In genomic region chr8:84076849-84077248, GRCm38 (mm10) we compare ENCODE assay signal across 20 mouse cellular contexts. TPM values are rescaled to one million over a fixed set of nuclear protein-coding genes. Genes with fewer than 3 reads are reported as not detected.
DNase-seq lines count a peak whose midpoint lies in the region; ATAC-seq and TF ChIP-seq lines count a peak whose summit lies in the region.
"Had no signal": no experiment of that assay in that cellular context is flagged by ENCODE, and none has a peak within 500 bp of the region (broad histone marks: within the 10 kb centered on the region; RNA-seq: fewer than 3 reads in every experiment).

No protein-coding gene starts in this region.

- H3K9ac ChIP-seq in kidney, embryonic 16.5 days (replicated peaks; ENCODE audit: low read length): no peak overlapping the region
- no peak overlapping the region for H3K9ac ChIP-seq in embryonic facial prominence, embryonic 14.5 days (ENCODE audit: low read depth, low read length)
- H3K9ac ChIP-seq: forebrain, embryonic 13.5 days; hindbrain, embryonic 14.5 days; intestine, embryonic 15.5 days had no signal

- intact Hi-C loops in gastrocnemius, adult 2 months (cut with DNase I): no loop called here

- no peak for TF ChIP-seq POLR2A in kidney, adult 2 months (IDR thresholded peaks at IDR 0.05; ENCODE audit: low read depth, low read length)

- H3K27me3 ChIP-seq in kidney, embryonic 16.5 days (ENCODE audit: insufficient read depth, low read length): no peaks in the 10 kb centered on the region
- H3K27me3 ChIP-seq in kidney, adult 2 months (replicated peaks; ENCODE audit: control insufficient read depth, insufficient read depth, low read length): no peaks in the 10 kb centered on the region
- H3K27me3 ChIP-seq in embryonic facial prominence, embryonic 14.5 days (replicated peaks; ENCODE audit: control insufficient read depth, insufficient read depth, low read length): no peaks in the 10 kb centered on the region
- H3K27me3 ChIP-seq: forebrain, embryonic 13.5 days; intestine, embryonic 15.5 days had no signal

- H3K9me3 ChIP-seq in kidney, embryonic 16.5 days (ENCODE audit: low read length): no peaks in the 10 kb centered on the region
- H3K9me3 ChIP-seq in embryonic facial prominence, embryonic 14.5 days (ENCODE audit: control insufficient read depth, low read length): no peaks in the 10 kb centered on the region
- H3K9me3 ChIP-seq: forebrain, embryonic 13.5 days; heart, embryonic 10.5 days; intestine, embryonic 15.5 days had no signal

- peak; percentile 54 for DNase-seq in gastrocnemius, adult 2 months
- no peak for DNase-seq in gastrocnemius, postnatal 4 days (ENCODE audit: low spot score in 2 of 2)
- DNase-seq in kidney, adult 2 months: no peak
- no peak for DNase-seq in embryonic facial prominence, embryonic 14.5 days (ENCODE audit: low spot score)
- no peak for DNase-seq in layer of hippocampus, postnatal 14 days (ENCODE audit: low spot score in 2 of 2)
- DNase-seq: adrenal gland, adult 2 months; adrenal gland, postnatal 25 days; cerebellum, postnatal 10 days; gastrocnemius, postnatal 10 days; heart, postnatal 4 days had no signal

- H3K4me1 ChIP-seq in kidney, embryonic 16.5 days (ENCODE audit: insufficient read depth, low read length): peaks cover 17% of the 10 kb centered on the region
- H3K4me1 ChIP-seq in kidney, adult 2 months (ENCODE audit: control insufficient read depth, insufficient read depth, low read length): peaks cover 3% of the 10 kb centered on the region; the same call in 1 of the 2 replicates
- no peaks in the 10 kb centered on the region for H3K4me1 ChIP-seq in embryonic facial prominence, embryonic 14.5 days (ENCODE audit: control insufficient read depth, insufficient read depth, low read length)

- TF ChIP-seq CTCF in gastrocnemius, adult 2 months (IDR thresholded peaks at IDR 0.05): no peak
- no peak for TF ChIP-seq CTCF in kidney, adult 2 months (conservative IDR thresholded peaks at IDR 0.05; ENCODE audit: insufficient read depth, insufficient read length, low read depth, low read length)

- no peak overlapping the region for H3K4me3 ChIP-seq in gastrocnemius, adult 2 months
- H3K4me3 ChIP-seq in kidney, embryonic 16.5 days (ENCODE audit: low read length): no peak overlapping the region
- no peak overlapping the region for H3K4me3 ChIP-seq in kidney, adult 2 months (ENCODE audit: insufficient read depth, low read depth, low read length)
- no peak overlapping the region for H3K4me3 ChIP-seq in embryonic facial prominence, embryonic 14.5 days (ENCODE audit: low read depth, low read length)
- H3K4me3 ChIP-seq: forebrain, embryonic 13.5 days; heart, embryonic 10.5 days; intestine, embryonic 15.5 days had no signal

- H3K27ac ChIP-seq in gastrocnemius, adult 2 months: peak overlapping the region; percentile 68
- H3K27ac ChIP-seq in kidney, embryonic 16.5 days (ENCODE audit: low read length): no peak overlapping the region
- H3K27ac ChIP-seq in kidney, adult 2 months (ENCODE audit: insufficient read depth, low read depth, low read length): no peak overlapping the region
- H3K27ac ChIP-seq in embryonic facial prominence, embryonic 14.5 days (replicated peaks; ENCODE audit: low read depth, low read length): no peak overlapping the region
- H3K27ac ChIP-seq: forebrain, embryonic 13.5 days; heart, embryonic 10.5 days; hindbrain, embryonic 14.5 days; intestine, embryonic 15.5 days had no signal

- WGBS in kidney, embryonic 16.5 days: 36% methylated on average over 3 of the region's 3 CpGs
- 78% methylated on average over 3 of the region's 3 CpGs for WGBS in kidney, adult 2 months
- 73% methylated on average over 3 of the region's 3 CpGs for WGBS in embryonic facial prominence, embryonic 14.5 days

- H3K36me3 ChIP-seq in kidney, embryonic 16.5 days (ENCODE audit: insufficient read depth, low read length): peaks cover 21% of the 10 kb centered on the region
- no peaks in the 10 kb centered on the region for H3K36me3 ChIP-seq in kidney, adult 2 months (ENCODE audit: control insufficient read depth, insufficient read depth, low read length)
- peaks cover 18% of the 10 kb centered on the region for H3K36me3 ChIP-seq in embryonic facial prominence, embryonic 14.5 days (ENCODE audit: control insufficient read depth, insufficient read depth, low read length)

- ATAC-seq in kidney, embryonic 16.5 days (ENCODE audit: low FRiP score, low TSS enrichment): peak; percentile 27; the same call in 1 of the 2 replicates
- ATAC-seq in embryonic facial prominence, embryonic 14.5 days (ENCODE audit: low read depth): peak; percentile 19; the same call in 1 of the 2 replicates
- no peak for ATAC-seq in CD4-positive, CD25-positive, alpha-beta regulatory T cell, adult 4 months
- ATAC-seq: forebrain, embryonic 13.5 days; intestine, embryonic 15.5 days had no signal

- no peak overlapping the region for H3K4me2 ChIP-seq in kidney, embryonic 16.5 days (replicated peaks; ENCODE audit: low read depth, low read length)
- H3K4me2 ChIP-seq in embryonic facial prominence, embryonic 14.5 days (ENCODE audit: low read depth, low read length): no peak overlapping the region
- H3K4me2 ChIP-seq: forebrain, embryonic 13.5 days; hindbrain, embryonic 14.5 days; intestine, embryonic 15.5 days had no signal

RNA-seq across cellular contexts. Expression of gene Rfx1, which starts 10.2 kb away (rescaled TPM):
- total RNA-seq in gastrocnemius, adult 2 months (2021): 1 to 10 TPM; 4.4 to 4.7 TPM
- total RNA-seq in gastrocnemius, postnatal 4 days (2021): 10 to 100 TPM; 10.1 to 11.7 TPM
- polyA plus RNA-seq in kidney, embryonic 16.5 days (2015; fragmentation: Nextera tagmentation; extraction: Ambion mirVana): 10.5 and 11.2 TPM in 2 replicates
- polyA plus RNA-seq in kidney, adult 2 months (2012; rRNA removed): 15.8 and 18.0 TPM in 2 replicates
- 9.1 and 10.0 TPM in 2 replicates for polyA plus RNA-seq in embryonic facial prominence, embryonic 14.5 days (2014; fragmentation: Nextera tagmentation; extraction: Ambion mirVana)
- 10 to 100 TPM; 10.9 to 14.0 TPM for polyA plus RNA-seq in CD4-positive, CD25-positive, alpha-beta regulatory T cell, adult 4 months (2017; shearing (Covaris generic))
- 10 to 100 TPM; 20.1 to 21.0 TPM for total RNA-seq in layer of hippocampus, postnatal 14 days (2021)

RNA-seq across cellular contexts. Expression of gene Gm10643, which starts 11.9 kb away (rescaled TPM):
- total RNA-seq in gastrocnemius, adult 2 months (2021): 1 to 10 TPM in 1 of 2 experiments, under 1 TPM in 1; 0.84 to 1.2 TPM
- 1 to 10 TPM; 2.5 to 3.2 TPM for total RNA-seq in gastrocnemius, postnatal 4 days (2021)
- polyA plus RNA-seq in kidney, embryonic 16.5 days (2015; fragmentation: Nextera tagmentation; extraction: Ambion mirVana): 1.2 TPM in 2 replicates
- polyA plus RNA-seq in kidney, adult 2 months (2012; rRNA removed): 1.1 and 1.2 TPM in 2 replicates
- 2.1 and 2.3 TPM in 2 replicates for polyA plus RNA-seq in embryonic facial prominence, embryonic 14.5 days (2014; fragmentation: Nextera tagmentation; extraction: Ambion mirVana)
- 1 to 10 TPM; 1.2 to 1.7 TPM for polyA plus RNA-seq in CD4-positive, CD25-positive, alpha-beta regulatory T cell, adult 4 months (2017; shearing (Covaris generic))
- total RNA-seq in layer of hippocampus, postnatal 14 days (2021): 1 to 10 TPM; 4.7 to 5.0 TPM

RNA-seq across cellular contexts. Expression of gene Dcaf15, which starts 27.7 kb away (rescaled TPM):
- total RNA-seq in gastrocnemius, adult 2 months (2021): 1 to 10 TPM; 4.8 to 5.4 TPM
- total RNA-seq in gastrocnemius, postnatal 4 days (2021): 10 to 100 TPM; 15.6 to 17.5 TPM
- polyA plus RNA-seq in kidney, embryonic 16.5 days (2015; fragmentation: Nextera tagmentation; extraction: Ambion mirVana): 11.0 and 11.3 TPM in 2 replicates
- 28.2 and 30.1 TPM in 2 replicates for polyA plus RNA-seq in kidney, adult 2 months (2012; rRNA removed)
- polyA plus RNA-seq in embryonic facial prominence, embryonic 14.5 days (2014; fragmentation: Nextera tagmentation; extraction: Ambion mirVana): 8.4 and 9.9 TPM in 2 replicates
- polyA plus RNA-seq in CD4-positive, CD25-positive, alpha-beta regulatory T cell, adult 4 months (2017; shearing (Covaris generic)): 10 to 100 TPM; 14.5 to 15.5 TPM
- total RNA-seq in layer of hippocampus, postnatal 14 days (2021): 10 to 100 TPM; 20.5 to 21.9 TPM

RNA-seq across cellular contexts. Expression of gene Rln3, which starts 32.0 kb away (rescaled TPM):
- not detected for total RNA-seq in gastrocnemius, adult 2 months (2021)
- total RNA-seq in gastrocnemius, postnatal 4 days (2021): not detected
- polyA plus RNA-seq in kidney, embryonic 16.5 days (2015; fragmentation: Nextera tagmentation; extraction: Ambion mirVana): not detected in 2 replicates
- polyA plus RNA-seq in kidney, adult 2 months (2012; rRNA removed): 0.19 TPM in 1 of 2 replicates, not detected in the other
- polyA plus RNA-seq in embryonic facial prominence, embryonic 14.5 days (2014; fragmentation: Nextera tagmentation; extraction: Ambion mirVana): 0.47 TPM in 1 of 2 replicates, not detected in the other
- polyA plus RNA-seq in CD4-positive, CD25-positive, alpha-beta regulatory T cell, adult 4 months (2017; shearing (Covaris generic)): 10 to 100 TPM; 45.1 to 59.1 TPM
- not detected for total RNA-seq in layer of hippocampus, postnatal 14 days (2021)
- total RNA-seq: adrenal gland, adult 2 months; adrenal gland, postnatal 25 days; gastrocnemius, postnatal 10 days; granulocyte monocyte progenitor cell, adult 5-6 weeks; heart, postnatal 10 days; heart, postnatal 4 days had no signal
- polyA plus RNA-seq: embryonic facial prominence, embryonic 11.5 days; forebrain, embryonic 13.5 days; heart, embryonic 14.5 days had no signal

RNA-seq across cellular contexts. Expression of gene Il27ra, which starts 34.5 kb away (rescaled TPM):
- total RNA-seq in gastrocnemius, adult 2 months (2021): under 1 TPM; 0.36 to 0.61 TPM
- total RNA-seq in gastrocnemius, postnatal 4 days (2021): 1 to 10 TPM in 1 of 2 experiments, under 1 TPM in 1; 0.93 to 1.4 TPM
- 2.9 TPM in 2 replicates for polyA plus RNA-seq in kidney, embryonic 16.5 days (2015; fragmentation: Nextera tagmentation; extraction: Ambion mirVana)
- polyA plus RNA-seq in kidney, adult 2 months (2012; rRNA removed): 1.9 and 5.6 TPM in 2 replicates
- polyA plus RNA-seq in embryonic facial prominence, embryonic 14.5 days (2014; fragmentation: Nextera tagmentation; extraction: Ambion mirVana): 1.5 and 1.8 TPM in 2 replicates
- 100 to 1,000 TPM; 261 to 389 TPM for polyA plus RNA-seq in CD4-positive, CD25-positive, alpha-beta regulatory T cell, adult 4 months (2017; shearing (Covaris generic))
- total RNA-seq in layer of hippocampus, postnatal 14 days (2021): 1 to 10 TPM; 1.6 to 1.8 TPM
